ENCODE assay signal across 14 mouse cellular contexts in genomic region chr1:86698721-86699120, GRCm38 (mm10). TPM values are rescaled to one million over a fixed set of nuclear protein-coding genes. Genes with fewer than 3 reads are reported as not detected.
A peak's percentile ranks its signal among the peaks of the same experiment; 100 is the strongest.
DNase-seq lines count a peak whose midpoint lies in the region; ATAC-seq and TF ChIP-seq lines count a peak whose summit lies in the region.
"Had no signal": no experiment of that assay in that cellular context is flagged by ENCODE, and none has a peak within 500 bp of the region (broad histone marks: within the 10 kb centered on the region; RNA-seq: fewer than 3 reads in every experiment).

No protein-coding gene starts in this region.

- 32% methylated on average over 2 of the region's 2 CpGs for WGBS in midbrain, postnatal 0 days
- 30% methylated on average over 2 of the region's 2 CpGs for WGBS in midbrain, embryonic 13.5 days

- no peaks in the 10 kb centered on the region for H3K36me3 ChIP-seq in midbrain, postnatal 0 days (ENCODE audit: insufficient read depth, low read length)
- no peaks in the 10 kb centered on the region for H3K36me3 ChIP-seq in midbrain, embryonic 13.5 days
- H3K36me3 ChIP-seq: G1E; neural tube, embryonic 15.5 days had no signal

- no peak overlapping the region for H3K4me3 ChIP-seq in midbrain, postnatal 0 days (ENCODE audit: low read depth, low read length)
- H3K4me3 ChIP-seq in midbrain, embryonic 13.5 days (replicated peaks) = no peak overlapping the region
- H3K4me3 ChIP-seq: neural tube, embryonic 15.5 days had no signal

- H3K27ac ChIP-seq in midbrain, postnatal 0 days (ENCODE audit: low read depth, low read length) = no peak overlapping the region
- no peak overlapping the region for H3K27ac ChIP-seq in midbrain, embryonic 13.5 days
- H3K27ac ChIP-seq: hindbrain, postnatal 0 days; neural tube, embryonic 15.5 days had no signal

- H3K4me1 ChIP-seq in midbrain, postnatal 0 days (ENCODE audit: insufficient read depth, low read length) = no peaks in the 10 kb centered on the region
- peaks cover 8% of the 10 kb centered on the region; the same call in 1 of the 2 replicates for H3K4me1 ChIP-seq in midbrain, embryonic 13.5 days (replicated peaks)

- H3K27me3 ChIP-seq in midbrain, postnatal 0 days (ENCODE audit: insufficient read depth, low read length) = no peaks in the 10 kb centered on the region
- no peaks in the 10 kb centered on the region for H3K27me3 ChIP-seq in midbrain, embryonic 13.5 days
- H3K27me3 ChIP-seq: neural tube, embryonic 15.5 days had no signal

- peak; percentile 19 for DNase-seq in embryo, embryonic 10 days (ENCODE audit: low spot score)
- no peak for DNase-seq in embryo, embryonic 10.5 days (ENCODE audit: low spot score)
- DNase-seq in midbrain, postnatal 0 days (ENCODE audit: low spot score) = no peak
- DNase-seq in brain, adult 2 months (ENCODE audit: low read depth, low spot score) = peak; percentile 21
- DNase-seq in thymus, postnatal 36 days = peak; percentile 14 to 15
- no peak for DNase-seq in cerebellum, adult 8-10 months
- DNase-seq in right cerebral cortex, postnatal 4 days = no peak
- DNase-seq: cerebellum, adult 11 months had no signal

- no peak overlapping the region for H3K9ac ChIP-seq in midbrain, postnatal 0 days (replicated peaks; ENCODE audit: low read length, poor library complexity, severe bottlenecking)
- no peak overlapping the region for H3K9ac ChIP-seq in midbrain, embryonic 13.5 days (replicated peaks)
- H3K9ac ChIP-seq: neural tube, embryonic 15.5 days had no signal

- H3K4me2 ChIP-seq in midbrain, postnatal 0 days (ENCODE audit: low read depth, low read length, poor library complexity, severe bottlenecking) = no peak overlapping the region
- no peak overlapping the region for H3K4me2 ChIP-seq in midbrain, embryonic 13.5 days (replicated peaks)
- H3K4me2 ChIP-seq: neural tube, embryonic 15.5 days had no signal

- TF ChIP-seq CTCF in midbrain, postnatal 0 days (IDR thresholded peaks at IDR 0.05) = 0 out of 2 replicates have a peak, but pooled peaks have one; percentile 5

- H3K9me3 ChIP-seq in midbrain, postnatal 0 days (ENCODE audit: low read length) = no peaks in the 10 kb centered on the region
- H3K9me3 ChIP-seq in midbrain, embryonic 13.5 days = no peaks in the 10 kb centered on the region
- H3K9me3 ChIP-seq: G1E; neural tube, embryonic 15.5 days had no signal

- ATAC-seq in midbrain, postnatal 0 days (ENCODE audit: low FRiP score) = no peak
- no peak for ATAC-seq in midbrain, embryonic 13.5 days
- ATAC-seq: hindbrain, postnatal 0 days had no signal

RNA-seq across cellular contexts. Expression of gene Dis3l2, which starts 4.9 kb away (rescaled TPM):
- total RNA-seq in midbrain, postnatal 0 days (2014; rRNA removed) = 45.7 and 52.5 TPM in 2 replicates
- 33.3 and 33.5 TPM in 2 replicates for polyA plus RNA-seq in midbrain, postnatal 0 days (2015; fragmentation: Nextera tagmentation; extraction: Ambion mirVana)
- 43.2 and 45.5 TPM in 2 replicates for polyA plus RNA-seq in midbrain, embryonic 13.5 days (2015; fragmentation: Nextera tagmentation; extraction: Ambion mirVana)

RNA-seq across cellular contexts. Expression of gene Nppc, which starts 28.4 kb away (rescaled TPM):
- 6.3 and 6.6 TPM in 2 replicates for total RNA-seq in midbrain, postnatal 0 days (2014; rRNA removed)
- 4.3 and 6.5 TPM in 2 replicates for polyA plus RNA-seq in midbrain, postnatal 0 days (2015; fragmentation: Nextera tagmentation; extraction: Ambion mirVana)
- polyA plus RNA-seq in midbrain, embryonic 13.5 days (2015; fragmentation: Nextera tagmentation; extraction: Ambion mirVana) = 1.8 and 2.3 TPM in 2 replicates
- total RNA-seq: G1E had no signal
- polyA plus RNA-seq: G1E; gonadal fat pad, adult 2 months; spleen, adult 2 months had no signal

Comparison
In these comparisons a context has a peak if more than half of its experiments do, and no peak if none do; other contexts are left out.
1. DNase-seq: peak in embryo, embryonic 10 days (single experiment), brain, adult 2 months (single experiment) and thymus, postnatal 36 days (2 of 2); none in embryo, embryonic 10.5 days (single experiment), midbrain, postnatal 0 days (single experiment), cerebellum, adult 8-10 months (single experiment) and right cerebral cortex, postnatal 4 days (single experiment).